Mouse (Mus musculus): ENCODE measurements around the gene Hspb6. TPM values are rescaled to one million over a fixed set of nuclear protein-coding genes. Genes with fewer than 3 reads are reported as not detected.

Gene Hspb6
- polyA plus RNA-seq, 1 experiment from 2014 or later = 34.0 TPM

DNA sequence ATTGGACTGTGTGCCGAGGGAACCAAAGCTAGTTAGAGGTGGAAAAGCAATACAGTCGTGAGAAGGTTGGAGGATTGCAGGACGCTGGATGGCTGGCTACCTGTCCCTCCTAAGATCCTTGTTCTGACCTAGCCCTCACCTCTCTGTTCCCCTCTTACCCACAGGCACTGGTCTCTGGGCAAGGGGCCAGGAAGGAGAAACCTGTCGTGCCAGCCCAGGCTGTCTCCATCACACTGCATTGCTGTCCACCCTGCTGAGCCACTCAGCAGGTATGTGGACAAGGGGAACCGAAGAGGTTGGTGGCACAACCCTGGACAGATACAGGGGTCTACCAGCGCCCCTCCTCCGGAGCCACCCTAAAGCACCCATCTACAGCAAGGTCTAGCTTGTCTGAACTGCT, 48.7 kb downstream of the Hspb6 start:
- Histone ChIP-seq H3K27ac (ENCODE audit: low read length) (peak overlapping the region; percentile 93), H3K4me2 (ENCODE audit: low read depth, low read length) (peak overlapping the region; percentile 4; the same call in 1 of the 2 replicates), H3K9me3 (ENCODE audit: control insufficient read depth, low read length) (no peaks in the 10 kb centered on the region), H3K9ac (ENCODE audit: low read length) (peak overlapping the region; percentile 21), H3K4me3 (ENCODE audit: low read length) (no peak overlapping the region), H3K4me1 (replicated peaks; ENCODE audit: control insufficient read depth, insufficient read depth, low read length) (peaks cover 7% of the 10 kb centered on the region), H3K27me3 (ENCODE audit: control insufficient read depth, insufficient read depth, low read depth, low read length) (no peaks in the 10 kb centered on the region), H3K36me3 (ENCODE audit: control insufficient read depth, insufficient read depth, low read length) (no peaks in the 10 kb centered on the region)
- WGBS = 49% methylated on average over 7 of the region's 7 CpGs
- ATAC-seq (ENCODE audit: low read depth) = peak; percentile 68

- 13% methylated on average over 3 of the region's 3 CpGs for WGBS
- H3K9ac ChIP-seq (ENCODE audit: low read length) = no peak overlapping the region
- peaks cover 7% of the 10 kb centered on the region for H3K4me1 ChIP-seq (replicated peaks; ENCODE audit: control insufficient read depth, insufficient read depth, low read length)
- no peaks in the 10 kb centered on the region for H3K9me3 ChIP-seq (ENCODE audit: control insufficient read depth, low read length)
- no peaks in the 10 kb centered on the region for H3K27me3 ChIP-seq (ENCODE audit: control insufficient read depth, insufficient read depth, low read depth, low read length)
- ATAC-seq (ENCODE audit: low read depth) = peak; percentile 77
- no peaks in the 10 kb centered on the region for H3K36me3 ChIP-seq (ENCODE audit: control insufficient read depth, insufficient read depth, low read length)
- no peak overlapping the region for H3K4me2 ChIP-seq (ENCODE audit: low read depth, low read length)
- peak overlapping the region; percentile 93 for H3K27ac ChIP-seq (ENCODE audit: low read length)
- no peak overlapping the region for H3K4me3 ChIP-seq (ENCODE audit: low read length)
Measured at GRCm38 (mm10) chr7:30602583-30602982, 50.6 kb downstream of the Hspb6 start.

DNA sequence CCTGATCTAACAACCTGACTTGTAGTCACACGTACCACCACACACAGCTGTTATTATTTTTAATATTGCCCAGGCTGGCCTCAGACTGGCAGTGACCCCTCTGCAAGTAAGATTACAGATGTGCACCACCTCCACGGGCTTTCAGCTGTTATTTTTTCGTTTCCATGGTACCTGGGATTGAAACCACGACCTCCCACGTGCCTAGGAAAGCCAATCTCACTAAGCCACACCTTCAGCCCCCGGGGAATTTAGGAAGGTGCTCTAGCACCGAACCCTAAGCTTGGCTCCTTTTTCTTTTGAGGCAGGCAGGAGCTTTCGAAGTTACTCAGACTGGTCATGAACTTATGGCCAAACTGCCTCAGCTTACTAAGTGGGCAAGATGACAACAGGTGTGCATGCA, 52.4 kb downstream of the Hspb6 start:
- no peak overlapping the region for H3K4me2 ChIP-seq (ENCODE audit: low read depth, low read length)
- 52% methylated on average over 8 of the region's 8 CpGs for WGBS

DNA sequence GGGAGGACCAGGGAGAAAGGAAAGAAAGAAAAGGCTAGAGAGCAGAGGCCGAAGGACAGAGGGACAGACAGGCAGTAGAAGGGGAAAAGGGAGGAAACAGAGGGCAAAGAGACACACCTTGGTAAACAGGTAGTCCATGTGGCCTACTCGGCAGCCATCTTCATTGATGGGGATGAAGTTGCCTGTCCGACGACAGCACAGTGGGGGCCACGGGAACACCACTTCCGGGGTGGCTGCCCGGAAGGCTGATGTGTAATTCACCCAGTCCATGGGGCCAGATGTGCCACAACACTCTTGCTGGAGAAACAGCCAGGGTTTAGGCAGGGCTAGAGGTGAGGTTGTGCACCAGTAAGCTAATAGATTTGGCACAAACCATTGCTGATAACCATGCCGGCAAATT, 53.0 kb downstream of the Hspb6 start:
- H3K4me3 ChIP-seq (ENCODE audit: low read length) = no peak overlapping the region
- 80% methylated on average over 8 of the region's 8 CpGs for WGBS
- ATAC-seq (ENCODE audit: low read depth) = no peak
- no peaks in the 10 kb centered on the region for H3K36me3 ChIP-seq (ENCODE audit: control insufficient read depth, insufficient read depth, low read length)
- peaks cover 3% of the 10 kb centered on the region for H3K4me1 ChIP-seq (replicated peaks; ENCODE audit: control insufficient read depth, insufficient read depth, low read length)
- no peak overlapping the region for H3K27ac ChIP-seq (ENCODE audit: low read length)
- H3K9ac ChIP-seq (ENCODE audit: low read length) = no peak overlapping the region
- H3K4me2 ChIP-seq (ENCODE audit: low read depth, low read length) = no peak overlapping the region
- no peaks in the 10 kb centered on the region for H3K9me3 ChIP-seq (ENCODE audit: control insufficient read depth, low read length)
- no peaks in the 10 kb centered on the region for H3K27me3 ChIP-seq (ENCODE audit: control insufficient read depth, insufficient read depth, low read depth, low read length)

More for the DNA sequence above, 52.4 kb downstream of the Hspb6 start:
- Histone ChIP-seq H3K9me3 (ENCODE audit: control insufficient read depth, low read length) (no peaks in the 10 kb centered on the region), H3K9ac (ENCODE audit: low read length) (no peak overlapping the region), H3K4me3 (ENCODE audit: low read length) (no peak overlapping the region), H3K27ac (ENCODE audit: low read length) (0 out of 2 replicates have a peak overlapping the region, but pooled peaks have one; percentile 17), H3K4me1 (replicated peaks; ENCODE audit: control insufficient read depth, insufficient read depth, low read length) (peaks cover 3% of the 10 kb centered on the region), H3K27me3 (ENCODE audit: control insufficient read depth, insufficient read depth, low read depth, low read length) (no peaks in the 10 kb centered on the region), H3K36me3 (ENCODE audit: control insufficient read depth, insufficient read depth, low read length) (no peaks in the 10 kb centered on the region)
- ATAC-seq (ENCODE audit: low read depth) = no peak

Small RNAs within 50 kb of the gene (microRNA-seq; reads per million reads assigned to microRNA genes)
- gene Gm38670 (1.8 reads per million), gene Mir3569 (not detected)

Other genes with a start within 250 kb of the Hspb6 start
- gene Alkbh6, start 243.5 kb upstream of the Hspb6 start, polyA plus RNA-seq (2015; fragmentation: Nextera tagmentation; extraction: Ambion mirVana) = 82.1 and 84.4 TPM in 2 replicates
- gene Syne4, start 237.4 kb upstream of the Hspb6 start, polyA plus RNA-seq (2015; fragmentation: Nextera tagmentation; extraction: Ambion mirVana) = 32.5 and 33.6 TPM in 2 replicates
- gene E130208F15Rik, start 230.4 kb upstream of the Hspb6 start, polyA plus RNA-seq (2015; fragmentation: Nextera tagmentation; extraction: Ambion mirVana) = 0.38 TPM in 1 of 2 replicates, not detected in the other
- gene Sdhaf1, start 228.3 kb upstream of the Hspb6 start, polyA plus RNA-seq (2015; fragmentation: Nextera tagmentation; extraction: Ambion mirVana) = 14.5 and 15.8 TPM in 2 replicates
- gene Lrfn3, start 189.4 kb upstream of the Hspb6 start, polyA plus RNA-seq (2015; fragmentation: Nextera tagmentation; extraction: Ambion mirVana) = 3.5 and 3.9 TPM in 2 replicates
- gene Tyrobp, start 138.4 kb upstream of the Hspb6 start, polyA plus RNA-seq (2015; fragmentation: Nextera tagmentation; extraction: Ambion mirVana) = 53.5 and 63.9 TPM in 2 replicates
- 2.0 and 2.6 TPM in 2 replicates for gene Hcst, start 132.3 kb upstream of the Hspb6 start, polyA plus RNA-seq (2015; fragmentation: Nextera tagmentation; extraction: Ambion mirVana)
- gene Nfkbid, start 130.4 kb upstream of the Hspb6 start, polyA plus RNA-seq (2015; fragmentation: Nextera tagmentation; extraction: Ambion mirVana) = 1.9 and 2.0 TPM in 2 replicates
- gene Aplp1, start 106.6 kb upstream of the Hspb6 start, polyA plus RNA-seq (2015; fragmentation: Nextera tagmentation; extraction: Ambion mirVana) = 20.4 and 22.3 TPM in 2 replicates
- gene Kirrel2, start 94.5 kb upstream of the Hspb6 start, polyA plus RNA-seq (2015; fragmentation: Nextera tagmentation; extraction: Ambion mirVana) = not detected in 2 replicates
- gene Nphs1, start 93.9 kb upstream of the Hspb6 start, polyA plus RNA-seq (2015; fragmentation: Nextera tagmentation; extraction: Ambion mirVana) = not detected in 2 replicates
- gene Prodh2, start 58.6 kb upstream of the Hspb6 start, polyA plus RNA-seq (2015; fragmentation: Nextera tagmentation; extraction: Ambion mirVana) = 0.41 and 2.4 TPM in 2 replicates
- gene Arhgap33, start 17.1 kb upstream of the Hspb6 start, polyA plus RNA-seq (2015; fragmentation: Nextera tagmentation; extraction: Ambion mirVana) = 7.6 and 7.8 TPM in 2 replicates
- gene Proser3, start 121 bp downstream of the Hspb6 start, polyA plus RNA-seq (2015; fragmentation: Nextera tagmentation; extraction: Ambion mirVana) = 12.9 and 14.9 TPM in 2 replicates
- gene Lin37, start 7.7 kb downstream of the Hspb6 start, polyA plus RNA-seq (2015; fragmentation: Nextera tagmentation; extraction: Ambion mirVana) = 38.1 and 46.1 TPM in 2 replicates
- gene U2af1l4, start 11.1 kb downstream of the Hspb6 start, polyA plus RNA-seq (2015; fragmentation: Nextera tagmentation; extraction: Ambion mirVana) = 95.5 and 96.3 TPM in 2 replicates
- gene Gm49396, start 11.2 kb downstream of the Hspb6 start, polyA plus RNA-seq (2015; fragmentation: Nextera tagmentation; extraction: Ambion mirVana) = 14.3 and 18.2 TPM in 2 replicates
- 144 and 146 TPM in 2 replicates for gene Psenen, start 11.4 kb downstream of the Hspb6 start, polyA plus RNA-seq (2015; fragmentation: Nextera tagmentation; extraction: Ambion mirVana)
- 4.2 and 6.4 TPM in 2 replicates for gene Igflr1, start 13.2 kb downstream of the Hspb6 start, polyA plus RNA-seq (2015; fragmentation: Nextera tagmentation; extraction: Ambion mirVana)
- gene Kmt2b, start 36.5 kb downstream of the Hspb6 start, polyA plus RNA-seq (2015; fragmentation: Nextera tagmentation; extraction: Ambion mirVana) = 8.7 and 10.0 TPM in 2 replicates
- gene Zbtb32, start 46.7 kb downstream of the Hspb6 start, polyA plus RNA-seq (2015; fragmentation: Nextera tagmentation; extraction: Ambion mirVana) = 4.5 and 4.6 TPM in 2 replicates
- gene Upk1a, start 60.7 kb downstream of the Hspb6 start, polyA plus RNA-seq (2015; fragmentation: Nextera tagmentation; extraction: Ambion mirVana) = 1.8 and 1.9 TPM in 2 replicates
- 902 and 945 TPM in 2 replicates for gene Cox6b1, start 74.0 kb downstream of the Hspb6 start, polyA plus RNA-seq (2015; fragmentation: Nextera tagmentation; extraction: Ambion mirVana)
- gene Etv2, start 83.7 kb downstream of the Hspb6 start, polyA plus RNA-seq (2015; fragmentation: Nextera tagmentation; extraction: Ambion mirVana) = not detected in 2 replicates
- gene Rbm42, start 98.1 kb downstream of the Hspb6 start, polyA plus RNA-seq (2015; fragmentation: Nextera tagmentation; extraction: Ambion mirVana) = 106 and 110 TPM in 2 replicates
- 49.6 and 58.2 TPM in 2 replicates for gene Haus5, start 112.8 kb downstream of the Hspb6 start, polyA plus RNA-seq (2015; fragmentation: Nextera tagmentation; extraction: Ambion mirVana)
- not detected in 2 replicates for gene Pmis2, start 119.4 kb downstream of the Hspb6 start, polyA plus RNA-seq (2015; fragmentation: Nextera tagmentation; extraction: Ambion mirVana)
- 0.75 and 1.4 TPM in 2 replicates for gene 2200002J24Rik, start 146.7 kb downstream of the Hspb6 start, polyA plus RNA-seq (2015; fragmentation: Nextera tagmentation; extraction: Ambion mirVana)
- 0.10 and 0.26 TPM in 2 replicates for gene Atp4a, start 160.0 kb downstream of the Hspb6 start, polyA plus RNA-seq (2015; fragmentation: Nextera tagmentation; extraction: Ambion mirVana)
- gene Tmem147, start 177.4 kb downstream of the Hspb6 start, polyA plus RNA-seq (2015; fragmentation: Nextera tagmentation; extraction: Ambion mirVana) = 148 and 160 TPM in 2 replicates
- gene Gapdhs, start 191.5 kb downstream of the Hspb6 start, polyA plus RNA-seq (2015; fragmentation: Nextera tagmentation; extraction: Ambion mirVana) = 0.45 and 0.58 TPM in 2 replicates
- 1.5 and 2.6 TPM in 2 replicates for gene Sbsn, start 199.3 kb downstream of the Hspb6 start, polyA plus RNA-seq (2015; fragmentation: Nextera tagmentation; extraction: Ambion mirVana)
- 12.6 and 21.0 TPM in 2 replicates for gene Dmkn, start 211.6 kb downstream of the Hspb6 start, polyA plus RNA-seq (2015; fragmentation: Nextera tagmentation; extraction: Ambion mirVana)
- 3.7 and 18.1 TPM in 2 replicates for gene Krtdap, start 235.7 kb downstream of the Hspb6 start, polyA plus RNA-seq (2015; fragmentation: Nextera tagmentation; extraction: Ambion mirVana)

Measured in lung, embryonic 16.5 days (tissue).